Mouse (Mus musculus): ENCODE results near the gene Zpr1.

The Zpr1 gene

GRCm38 (mm10) chr9:46329250-46329648, 56.4 kb downstream of the Zpr1 start:
- no peak for DNase-seq (ENCODE audit: low read depth)

- no peak for DNase-seq (ENCODE audit: low read depth)
Measured at GRCm38 (mm10) chr9:46329801-46330585, 57.1 kb downstream of the Zpr1 start.

DNA sequence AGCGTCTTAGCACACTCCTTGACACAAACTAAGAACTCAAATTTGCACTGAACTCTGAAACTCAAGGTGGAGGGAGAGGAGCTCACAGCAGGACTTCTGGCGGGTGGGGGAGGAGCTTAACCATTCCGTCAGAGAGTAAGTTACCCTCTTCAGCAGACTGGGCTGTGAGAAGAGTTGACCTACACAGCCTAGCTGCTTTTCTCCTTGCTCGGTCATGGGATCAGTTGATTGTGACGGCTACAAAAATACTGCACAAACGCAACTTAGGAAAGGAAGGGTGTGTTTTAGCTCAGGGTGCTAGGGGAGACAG, 57.7 kb downstream of the Zpr1 start:
- DNase-seq (ENCODE audit: low read depth), result no peak

DNA sequence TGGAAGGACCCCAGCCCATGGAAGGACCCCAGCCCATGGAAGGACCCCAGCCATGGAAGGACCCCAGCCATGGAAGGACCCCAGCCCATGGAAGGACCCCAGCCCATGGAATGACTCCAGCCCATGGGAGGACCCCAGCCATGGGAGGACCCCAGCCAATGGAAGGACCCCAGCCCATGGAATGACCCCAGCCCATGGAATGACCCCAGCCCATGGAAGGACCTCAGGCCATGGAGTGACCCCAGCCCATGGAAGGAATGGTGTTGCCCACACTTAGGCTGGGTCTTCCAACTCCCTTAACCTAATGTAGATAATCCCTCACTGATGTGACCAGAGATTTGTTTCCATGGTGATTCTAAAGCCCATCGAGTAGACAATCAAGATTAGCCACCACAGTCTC, 58.4 kb downstream of the Zpr1 start:
- no peak for DNase-seq (ENCODE audit: low read depth)
